ENCODE assay signal across 19 mouse cellular contexts in genomic region chr14:113590811-113591210, GRCm38 (mm10).
A peak's percentile ranks its signal among the peaks of the same experiment; 100 is the strongest.
DNase-seq lines count a peak whose midpoint lies in the region; ATAC-seq and TF ChIP-seq lines count a peak whose summit lies in the region.
"Had no signal": no experiment of that assay in that cellular context is flagged by ENCODE, and none has a peak within 500 bp of the region (broad histone marks: within the 10 kb centered on the region; RNA-seq: fewer than 3 reads in every experiment).

No protein-coding gene starts in this region.

- no peaks in the 10 kb centered on the region for H3K36me3 ChIP-seq in hindbrain, embryonic 11.5 days (ENCODE audit: control insufficient read depth, insufficient read depth, low read length)
- H3K36me3 ChIP-seq in hindbrain, embryonic 12.5 days = no peaks in the 10 kb centered on the region
- no peaks in the 10 kb centered on the region for H3K36me3 ChIP-seq in embryonic facial prominence, embryonic 15.5 days
- H3K36me3 ChIP-seq in limb, embryonic 10.5 days = no peaks in the 10 kb centered on the region
- H3K36me3 ChIP-seq: embryonic facial prominence, embryonic 12.5 days; forebrain, embryonic 15.5 days; kidney, embryonic 15.5 days; liver, embryonic 15.5 days had no signal

- peak; percentile 9 for DNase-seq in hindbrain, embryonic 11.5 days (ENCODE audit: low spot score)
- peak; percentile 11 for DNase-seq in brain, embryonic 14.5 days (ENCODE audit: low read depth)
- DNase-seq in limb, embryonic 10.5 days (ENCODE audit: low spot score) = peak; percentile 40
- DNase-seq in layer of hippocampus, adult 8-10 months (ENCODE audit: low spot score in 2 of 2) = no peak
- no peak for DNase-seq in right cerebral cortex, postnatal 4 days
- no peak for DNase-seq in cerebellum, adult 8-10 months
- DNase-seq: adrenal gland, postnatal 25 days; heart, adult 11 months; layer of hippocampus, adult 9-11 months; right cerebral cortex, postnatal 25 days; thymus, adult 2 months had no signal

- no peak for ATAC-seq in hindbrain, embryonic 11.5 days (ENCODE audit: low FRiP score)
- ATAC-seq in hindbrain, embryonic 12.5 days (ENCODE audit: low FRiP score) = no peak
- ATAC-seq in embryonic facial prominence, embryonic 15.5 days (ENCODE audit: insufficient number of reproducible peaks, low FRiP score, low TSS enrichment, low read depth) = peak; percentile 81
- ATAC-seq: forebrain, embryonic 15.5 days; midbrain, embryonic 16.5 days had no signal

- H3K4me3 ChIP-seq in hindbrain, embryonic 11.5 days (ENCODE audit: low read depth, low read length) = no peak overlapping the region
- no peak overlapping the region for H3K4me3 ChIP-seq in hindbrain, embryonic 12.5 days
- H3K4me3 ChIP-seq in embryonic facial prominence, embryonic 15.5 days (replicated peaks) = no peak overlapping the region
- H3K4me3 ChIP-seq in limb, embryonic 10.5 days = no peak overlapping the region
- H3K4me3 ChIP-seq: embryonic facial prominence, embryonic 12.5 days; forebrain, embryonic 15.5 days; kidney, embryonic 15.5 days; liver, embryonic 15.5 days had no signal

- no peak overlapping the region for H3K4me2 ChIP-seq in hindbrain, embryonic 11.5 days (replicated peaks; ENCODE audit: low read depth, low read length)
- no peak overlapping the region for H3K4me2 ChIP-seq in hindbrain, embryonic 12.5 days (replicated peaks)
- no peak overlapping the region for H3K4me2 ChIP-seq in embryonic facial prominence, embryonic 15.5 days (replicated peaks)
- H3K4me2 ChIP-seq: embryonic facial prominence, embryonic 12.5 days; forebrain, embryonic 15.5 days; kidney, embryonic 15.5 days; liver, embryonic 15.5 days had no signal

- no peak overlapping the region for H3K9ac ChIP-seq in hindbrain, embryonic 11.5 days (ENCODE audit: low read depth, low read length)
- H3K9ac ChIP-seq in hindbrain, embryonic 12.5 days = no peak overlapping the region
- H3K9ac ChIP-seq in embryonic facial prominence, embryonic 15.5 days = no peak overlapping the region
- H3K9ac ChIP-seq: embryonic facial prominence, embryonic 12.5 days; forebrain, embryonic 15.5 days; kidney, embryonic 15.5 days; liver, embryonic 15.5 days had no signal

- H3K4me1 ChIP-seq in hindbrain, embryonic 11.5 days (replicated peaks; ENCODE audit: control insufficient read depth, insufficient read depth, low read length) = no peaks in the 10 kb centered on the region
- H3K4me1 ChIP-seq in hindbrain, embryonic 12.5 days = no peaks in the 10 kb centered on the region
- H3K4me1 ChIP-seq in embryonic facial prominence, embryonic 15.5 days = no peaks in the 10 kb centered on the region
- H3K4me1 ChIP-seq in limb, embryonic 10.5 days = no peaks in the 10 kb centered on the region
- H3K4me1 ChIP-seq: embryonic facial prominence, embryonic 12.5 days; forebrain, embryonic 15.5 days; kidney, embryonic 15.5 days; liver, embryonic 15.5 days had no signal

- no peak for TF ChIP-seq POLR2A in brain, embryonic 14.5 days (IDR thresholded peaks at IDR 0.05; ENCODE audit: borderline replicate concordance, extremely low read depth, insufficient read depth, insufficient read length, poor library complexity, severe bottlenecking)

- H3K27me3 ChIP-seq in hindbrain, embryonic 11.5 days (ENCODE audit: control insufficient read depth, insufficient read depth, low read length) = no peaks in the 10 kb centered on the region
- no peaks in the 10 kb centered on the region for H3K27me3 ChIP-seq in hindbrain, embryonic 12.5 days
- no peaks in the 10 kb centered on the region for H3K27me3 ChIP-seq in embryonic facial prominence, embryonic 15.5 days
- no peaks in the 10 kb centered on the region for H3K27me3 ChIP-seq in limb, embryonic 10.5 days (ENCODE audit: low read depth, poor library complexity, severe bottlenecking)
- H3K27me3 ChIP-seq: embryonic facial prominence, embryonic 12.5 days; forebrain, embryonic 15.5 days; kidney, embryonic 15.5 days; liver, embryonic 15.5 days had no signal

- H3K27ac ChIP-seq in hindbrain, embryonic 11.5 days (ENCODE audit: low read depth, low read length) = no peak overlapping the region
- no peak overlapping the region for H3K27ac ChIP-seq in hindbrain, embryonic 12.5 days
- H3K27ac ChIP-seq in embryonic facial prominence, embryonic 15.5 days (replicated peaks) = no peak overlapping the region
- H3K27ac ChIP-seq in limb, embryonic 10.5 days = no peak overlapping the region
- H3K27ac ChIP-seq: embryonic facial prominence, embryonic 12.5 days; forebrain, embryonic 15.5 days; kidney, embryonic 15.5 days; liver, embryonic 15.5 days; macrophage had no signal

- no peak for TF ChIP-seq CTCF in brain, embryonic 14.5 days (IDR thresholded peaks at IDR 0.05; ENCODE audit: borderline replicate concordance, extremely low read depth, insufficient read depth, insufficient read length)

- H3K9me3 ChIP-seq in hindbrain, embryonic 11.5 days (ENCODE audit: control insufficient read depth, low read length) = no peaks in the 10 kb centered on the region
- H3K9me3 ChIP-seq in hindbrain, embryonic 12.5 days (replicated peaks) = no peaks in the 10 kb centered on the region
- no peaks in the 10 kb centered on the region for H3K9me3 ChIP-seq in embryonic facial prominence, embryonic 15.5 days (replicated peaks)
- H3K9me3 ChIP-seq in limb, embryonic 10.5 days (replicated peaks) = no peaks in the 10 kb centered on the region
- H3K9me3 ChIP-seq: embryonic facial prominence, embryonic 12.5 days; forebrain, embryonic 15.5 days; kidney, embryonic 15.5 days; liver, embryonic 15.5 days had no signal

- WGBS in hindbrain, embryonic 11.5 days = 67% methylated on average over 5 of the region's 5 CpGs
- 73% methylated on average over 5 of the region's 5 CpGs for WGBS in hindbrain, embryonic 12.5 days
- 44% methylated on average over 5 of the region's 5 CpGs for WGBS in embryonic facial prominence, embryonic 15.5 days
- 72% methylated on average over 5 of the region's 5 CpGs for WGBS in limb, embryonic 10.5 days

Comparison
In these comparisons a context has a peak if more than half of its experiments do, and no peak if none do; other contexts are left out.
1. DNase-seq: peak in hindbrain, embryonic 11.5 days (single experiment), brain, embryonic 14.5 days (single experiment) and limb, embryonic 10.5 days (single experiment); none in layer of hippocampus, adult 8-10 months (0 of 2), right cerebral cortex, postnatal 4 days (single experiment) and cerebellum, adult 8-10 months (single experiment).